Mouse (Mus musculus): ENCODE results near the gene Cfap45. TPM values are rescaled to one million over a fixed set of nuclear protein-coding genes. Genes with fewer than 3 reads are reported as not detected.

The Cfap45 gene
- polyA plus RNA-seq, 1 experiment, result not detected

GRCm38 (mm10) chr1:172522524-172522923 is 1.9 kb downstream of the Cfap45 start:
- 76% methylated on average over 7 of the region's 7 CpGs for WGBS
- TF ChIP-seq POLR2A (IDR thresholded peaks at IDR 0.05; ENCODE audit: insufficient read depth, low read depth, low read length), result no peak
- no peak for TF ChIP-seq CTCF (IDR thresholded peaks at IDR 0.05; ENCODE audit: insufficient read depth, low read depth, low read length)
- Histone ChIP-seq H3K4me3 (ENCODE audit: insufficient read depth, low read depth, low read length) (no peak overlapping the region), H3K27ac (ENCODE audit: insufficient read depth, low read depth, low read length) (no peak overlapping the region), H3K4me1 (ENCODE audit: control insufficient read depth, insufficient read depth, low read length) (peaks cover 13% of the 10 kb centered on the region)

GRCm38 (mm10) chr1:172523699-172524101 is 3.1 kb downstream of the Cfap45 start:
- Histone ChIP-seq H3K4me1 (ENCODE audit: control insufficient read depth, insufficient read depth, low read length) (peaks cover 13% of the 10 kb centered on the region), H3K4me3 (ENCODE audit: insufficient read depth, low read depth, low read length) (no peak overlapping the region), H3K27ac (ENCODE audit: insufficient read depth, low read depth, low read length) (no peak overlapping the region)
- WGBS, result 55% methylated on average over 12 of the region's 12 CpGs
- TF ChIP-seq CTCF (IDR thresholded peaks at IDR 0.05; ENCODE audit: insufficient read depth, low read depth, low read length) (no peak), POLR2A (IDR thresholded peaks at IDR 0.05; ENCODE audit: insufficient read depth, low read depth, low read length) (no peak)

- WGBS, result 53% methylated on average over 15 of the region's 15 CpGs
- Histone ChIP-seq H3K4me3 (ENCODE audit: insufficient read depth, low read depth, low read length) (no peak overlapping the region), H3K27ac (ENCODE audit: insufficient read depth, low read depth, low read length) (no peak overlapping the region), H3K4me1 (ENCODE audit: control insufficient read depth, insufficient read depth, low read length) (peaks cover 11% of the 10 kb centered on the region)
- no peak for TF ChIP-seq POLR2A (IDR thresholded peaks at IDR 0.05; ENCODE audit: insufficient read depth, low read depth, low read length)
- TF ChIP-seq CTCF (IDR thresholded peaks at IDR 0.05; ENCODE audit: insufficient read depth, low read depth, low read length), result no peak
Observed at GRCm38 (mm10) chr1:172525027-172525764, 4.6 kb downstream of the Cfap45 start.

DNA sequence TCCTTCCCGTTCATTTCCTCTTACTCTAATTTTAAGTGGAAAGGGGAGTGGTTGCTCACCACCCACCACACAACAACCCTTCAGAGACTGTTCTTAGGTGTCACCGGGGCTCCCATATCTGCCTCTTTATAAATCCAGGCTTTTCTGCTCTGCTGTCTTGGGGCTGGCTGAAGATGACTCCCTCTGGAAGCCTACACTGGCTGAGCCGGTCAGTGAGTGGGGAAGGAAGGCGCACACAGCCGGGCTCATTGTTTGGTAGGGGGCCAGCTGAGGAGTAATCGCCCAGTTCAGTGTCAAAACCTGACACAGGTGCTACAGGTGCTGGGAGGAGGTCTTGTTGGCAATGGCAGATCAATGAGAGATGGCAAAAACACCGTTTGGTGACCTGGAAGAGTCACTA is 5.4 kb downstream of the Cfap45 start:
- no peak overlapping the region for H3K4me3 ChIP-seq (ENCODE audit: insufficient read depth, low read depth, low read length)
- 56% methylated on average over 7 of the region's 7 CpGs for WGBS
- no peak for TF ChIP-seq POLR2A (IDR thresholded peaks at IDR 0.05; ENCODE audit: insufficient read depth, low read depth, low read length)
- TF ChIP-seq CTCF (IDR thresholded peaks at IDR 0.05; ENCODE audit: insufficient read depth, low read depth, low read length), result no peak
- H3K4me1 ChIP-seq (ENCODE audit: control insufficient read depth, insufficient read depth, low read length), result peaks cover 16% of the 10 kb centered on the region
- H3K27ac ChIP-seq (ENCODE audit: insufficient read depth, low read depth, low read length), result no peak overlapping the region

- no peak overlapping the region for H3K27ac ChIP-seq (ENCODE audit: insufficient read depth, low read depth, low read length)
- WGBS, result 72% methylated on average over 23 of the region's 23 CpGs
- H3K4me3 ChIP-seq (ENCODE audit: insufficient read depth, low read depth, low read length), result no peak overlapping the region
- peaks cover 13% of the 10 kb centered on the region for H3K4me1 ChIP-seq (ENCODE audit: control insufficient read depth, insufficient read depth, low read length)
- no peak for TF ChIP-seq POLR2A (IDR thresholded peaks at IDR 0.05; ENCODE audit: insufficient read depth, low read depth, low read length)
- no peak for TF ChIP-seq CTCF (IDR thresholded peaks at IDR 0.05; ENCODE audit: insufficient read depth, low read depth, low read length)
Observed at GRCm38 (mm10) chr1:172526380-172527081, 5.9 kb downstream of the Cfap45 start.

GRCm38 (mm10) chr1:172527431-172527830 is 6.8 kb downstream of the Cfap45 start:
- Histone ChIP-seq H3K4me3 (ENCODE audit: insufficient read depth, low read depth, low read length) (no peak overlapping the region), H3K4me1 (ENCODE audit: control insufficient read depth, insufficient read depth, low read length) (peaks cover 18% of the 10 kb centered on the region), H3K27ac (ENCODE audit: insufficient read depth, low read depth, low read length) (no peak overlapping the region)
- no peak for TF ChIP-seq CTCF (IDR thresholded peaks at IDR 0.05; ENCODE audit: insufficient read depth, low read depth, low read length)
- no peak for TF ChIP-seq POLR2A (IDR thresholded peaks at IDR 0.05; ENCODE audit: insufficient read depth, low read depth, low read length)
- WGBS, result 96% methylated on average over 10 of the region's 10 CpGs

GRCm38 (mm10) chr1:172528701-172529100 is 8.1 kb downstream of the Cfap45 start:
- peaks cover 18% of the 10 kb centered on the region for H3K4me1 ChIP-seq (ENCODE audit: control insufficient read depth, insufficient read depth, low read length)
- no peak overlapping the region for H3K4me3 ChIP-seq (ENCODE audit: insufficient read depth, low read depth, low read length)
- WGBS, result 14% methylated on average over 7 of the region's 7 CpGs
- no peak overlapping the region for H3K27ac ChIP-seq (ENCODE audit: insufficient read depth, low read depth, low read length)
- TF ChIP-seq CTCF (IDR thresholded peaks at IDR 0.05; ENCODE audit: insufficient read depth, low read depth, low read length) (peak; percentile 89), POLR2A (IDR thresholded peaks at IDR 0.05; ENCODE audit: insufficient read depth, low read depth, low read length) (no peak)

GRCm38 (mm10) chr1:172530544-172531220 is 10.1 kb downstream of the Cfap45 start:
- H3K4me3 ChIP-seq (ENCODE audit: insufficient read depth, low read depth, low read length), result no peak overlapping the region
- peaks cover 15% of the 10 kb centered on the region for H3K4me1 ChIP-seq (ENCODE audit: control insufficient read depth, insufficient read depth, low read length)
- TF ChIP-seq CTCF (IDR thresholded peaks at IDR 0.05; ENCODE audit: insufficient read depth, low read depth, low read length) (no peak), POLR2A (IDR thresholded peaks at IDR 0.05; ENCODE audit: insufficient read depth, low read depth, low read length) (no peak)
- H3K27ac ChIP-seq (ENCODE audit: insufficient read depth, low read depth, low read length), result no peak overlapping the region
- 68% methylated on average over 8 of the region's 8 CpGs for WGBS

DNA sequence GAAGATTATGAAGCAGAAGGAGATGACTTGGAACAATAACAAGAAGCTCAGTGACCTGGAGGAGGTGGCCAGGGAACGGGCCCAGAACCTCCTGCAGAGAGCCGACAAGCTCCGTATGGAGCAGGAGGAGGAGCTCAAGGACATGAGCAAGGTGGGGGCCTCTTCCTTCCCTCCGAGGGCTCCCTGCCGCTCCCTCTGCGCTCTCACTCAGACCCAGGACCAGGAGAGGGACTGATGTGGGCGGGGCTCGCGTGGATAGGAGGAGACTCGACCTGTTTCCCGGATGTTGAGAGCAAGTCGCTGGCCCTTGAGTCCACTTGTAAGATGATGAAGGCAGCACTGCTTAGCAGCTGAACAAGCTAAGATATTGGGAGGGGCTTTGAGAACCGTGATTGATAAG is 11.9 kb downstream of the Cfap45 start:
- no peak for TF ChIP-seq POLR2A (IDR thresholded peaks at IDR 0.05; ENCODE audit: insufficient read depth, low read depth, low read length)
- no peak for TF ChIP-seq CTCF (IDR thresholded peaks at IDR 0.05; ENCODE audit: insufficient read depth, low read depth, low read length)
- Histone ChIP-seq H3K27ac (ENCODE audit: insufficient read depth, low read depth, low read length) (no peak overlapping the region), H3K4me3 (ENCODE audit: insufficient read depth, low read depth, low read length) (no peak overlapping the region), H3K4me1 (ENCODE audit: control insufficient read depth, insufficient read depth, low read length) (peaks cover 12% of the 10 kb centered on the region)
- 36% methylated on average over 13 of the region's 13 CpGs for WGBS

Data from olfactory bulb, adult 2 months (tissue).